Mouse (Mus musculus) CD8-positive naive resting alpha-beta T cell, adult 57 days (primary cell): Measurements from ENCODE around the gene Plac1. TPM values are rescaled to one million over a fixed set of nuclear protein-coding genes. Genes with fewer than 3 reads are reported as not detected.

Experiments used
- total RNA-seq: library from RNA; stranded (reverse); gene quantifications from one replicate; pipeline ENCODE4 v1.2.4, GENCODE M21; 2023

Gene Plac1
- total RNA-seq, result not detected

DNA sequence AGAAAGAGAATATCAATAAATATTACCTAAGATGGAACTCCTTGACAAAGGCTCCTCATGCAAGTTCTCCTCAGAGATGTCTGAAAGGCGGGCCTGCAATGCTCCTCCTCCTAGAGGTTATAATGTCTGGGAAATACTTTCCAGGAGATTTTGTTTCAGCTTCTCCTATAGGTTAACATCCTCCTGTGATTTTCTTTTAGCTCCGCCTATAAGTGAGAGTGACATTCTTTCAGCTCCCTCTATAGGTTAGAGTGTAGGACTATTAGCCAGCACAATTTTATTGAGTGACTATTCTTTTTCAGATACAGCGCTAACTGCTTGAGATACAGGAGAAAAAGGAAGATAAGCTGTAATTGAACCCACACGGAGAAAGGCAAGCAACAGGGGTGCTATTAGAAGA lies at the start of gene Plac1:
Gene Plac1 (minus strand): TSS at position 101 of the 400 bp plus-strand sequence.

DNA sequence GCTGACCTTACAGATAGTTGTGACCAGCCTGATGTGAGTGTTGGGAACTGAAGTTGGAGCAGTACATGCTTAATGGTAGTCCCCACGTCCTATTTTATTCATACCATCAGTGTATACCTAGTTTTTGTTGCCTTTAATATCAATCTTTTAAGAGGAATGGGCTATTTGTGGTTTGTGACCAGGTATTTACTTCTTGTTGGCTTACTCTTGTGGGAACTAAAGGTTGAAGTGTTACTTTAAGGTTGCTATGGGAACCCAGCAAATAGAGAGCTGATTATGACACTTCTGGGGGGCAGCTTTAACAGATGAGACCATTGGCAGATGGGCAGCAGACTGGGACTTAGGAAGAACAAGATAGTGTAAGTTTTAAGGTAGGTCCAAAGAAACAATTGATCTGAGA lies 33.2 kb upstream of the Plac1 start, which contains the start of gene Fam122c:
Gene Fam122c (plus strand): TSS at position 301 of the 400 bp plus-strand sequence.

DNA sequence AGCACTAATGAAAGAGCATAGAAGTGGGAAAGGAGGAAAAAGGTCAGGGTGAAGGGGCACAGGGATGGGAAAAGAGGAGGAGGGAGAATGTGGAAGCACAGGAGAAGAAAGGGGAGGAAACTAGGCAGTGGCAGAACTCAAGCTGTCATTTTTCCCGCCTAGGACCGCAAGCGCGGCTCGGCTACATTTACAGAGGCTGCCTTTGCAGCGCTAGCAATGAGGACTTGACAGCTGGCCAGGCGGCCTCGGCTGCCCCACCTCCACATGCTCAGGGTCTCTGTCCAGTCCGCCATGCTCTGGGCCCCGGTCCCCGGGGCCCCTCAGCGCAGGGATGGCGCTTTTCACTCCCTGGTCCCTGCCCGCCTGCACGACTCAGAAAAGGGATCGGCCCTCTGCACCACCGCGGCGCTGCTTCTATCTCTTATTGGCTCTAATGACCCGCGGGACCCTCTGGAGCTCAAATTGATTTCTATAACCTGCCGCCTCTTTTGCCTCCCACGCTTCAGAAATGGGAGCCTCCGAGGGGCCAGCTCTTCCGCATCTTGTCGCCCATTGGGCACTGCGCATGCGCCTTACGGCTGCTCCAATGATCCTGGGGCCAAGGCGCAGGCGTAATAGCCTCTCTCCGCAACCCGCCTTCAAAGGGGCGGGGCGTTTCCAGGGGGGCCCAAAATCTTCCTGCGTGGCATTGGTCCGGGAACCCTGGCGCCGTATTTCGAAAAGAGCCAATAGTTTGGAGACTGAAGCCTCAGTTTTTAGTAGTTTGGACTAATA lies 29.6 kb upstream of the Plac1 start, which contains the start of gene Fam122b:
Gene Fam122b (minus strand): TSS at position 517 of the 774 bp plus-strand sequence.

Other genes starting within 250 kb of the Plac1 start
- 11.7 TPM for gene Fam122b, start 29.7 kb upstream of the Plac1 start, total RNA-seq
- not detected for gene Fam122c, start 33.3 kb upstream of the Plac1 start, total RNA-seq
- 7.5 TPM for gene Mospd1, start 130.4 kb upstream of the Plac1 start, total RNA-seq
- not detected for gene Etd, start 194.8 kb upstream of the Plac1 start, total RNA-seq